Mouse (Mus musculus) bone marrow macrophage, adult 2 months (primary cell): ENCODE measurements around the gene Adgrg6. TPM values are rescaled to one million over a fixed set of nuclear protein-coding genes. Genes with fewer than 3 reads are reported as not detected.
A peak's percentile ranks its signal among the peaks of the same experiment; 100 is the strongest.

Experiments used
- H3K27ac ChIP-seq: 2 replicates; pipeline ENCODE4 v1.5.1; 2012; ENCODE audit warnings: low read depth, low read length; ENCODE audit not compliant: insufficient read depth
- H3K4me1 ChIP-seq: 2 replicates; pipeline ENCODE4 v1.6.1; 2012; ENCODE audit warnings: low read length; ENCODE audit not compliant: control insufficient read depth, insufficient read depth
- H3K4me3 ChIP-seq: 2 replicates; pipeline ENCODE4 v1.5.1; 2012; ENCODE audit warnings: mild to moderate bottlenecking, low read length, moderate library complexity; ENCODE audit not compliant: insufficient read depth
- CTCF ChIP-seq: IDR thresholded peaks from 2 replicates; pipeline ENCODE4 v1.5.1; 2012; ENCODE audit warnings: low read depth, mild to moderate bottlenecking, low read length, moderate library complexity
- POLR2A ChIP-seq: IDR thresholded peaks from 2 replicates; pipeline ENCODE4 v1.6.1; 2012; ENCODE audit warnings: mild to moderate bottlenecking, low read depth, low read length, borderline replicate concordance
- polyA plus RNA-seq: library from polyadenylated mRNA; stranded (reverse); fragments of >200 nt; gene quantifications from 2 replicates; pipeline ENCODE4 v1.2.4, GENCODE M21; 2012; ENCODE audit not compliant: missing spikeins, insufficient read depth, insufficient read length

The Adgrg6 gene
- 4.4 and 4.6 TPM in 2 replicates for polyA plus RNA-seq

- H3K27ac ChIP-seq = no peak within 1 kb of the TSS
- no peak for TF ChIP-seq POLR2A
- TF ChIP-seq CTCF = no peak
- peaks cover 2% of the 10 kb centered on the region; the same call in 1 of the 2 replicates for H3K4me1 ChIP-seq
- H3K4me3 ChIP-seq = peak within 1 kb of the TSS; percentile 63
Observed at GRCm38 (mm10) chr10:14544941-14545717, at the start of gene Adgrg6. TSS of gene Adgrg6 (minus strand) at chr10:14545659.

GRCm38 (mm10) chr10:14592215-14592614 is 46.8 kb upstream of the Adgrg6 start:
- H3K27ac ChIP-seq = no peak overlapping the region
- no peak for TF ChIP-seq POLR2A
- no peak for TF ChIP-seq CTCF
- no peaks in the 10 kb centered on the region for H3K4me1 ChIP-seq
- H3K4me3 ChIP-seq = no peak overlapping the region

- Histone ChIP-seq H3K4me3 (no peak overlapping the region), H3K4me1 (no peaks in the 10 kb centered on the region), H3K27ac (no peak overlapping the region)
- TF ChIP-seq POLR2A = no peak
- TF ChIP-seq CTCF = no peak
Observed at GRCm38 (mm10) chr10:14590816-14591215, 45.4 kb upstream of the Adgrg6 start.

GRCm38 (mm10) chr10:14589667-14590066 is 44.2 kb upstream of the Adgrg6 start:
- no peaks in the 10 kb centered on the region for H3K4me1 ChIP-seq
- no peak for TF ChIP-seq CTCF
- TF ChIP-seq POLR2A = no peak
- H3K27ac ChIP-seq = no peak overlapping the region
- H3K4me3 ChIP-seq = no peak overlapping the region

- no peak overlapping the region for H3K27ac ChIP-seq
- H3K4me3 ChIP-seq = no peak overlapping the region
- no peaks in the 10 kb centered on the region for H3K4me1 ChIP-seq
- no peak for TF ChIP-seq CTCF
- TF ChIP-seq POLR2A = no peak
Observed at GRCm38 (mm10) chr10:14583496-14583895, 38.0 kb upstream of the Adgrg6 start.

GRCm38 (mm10) chr10:14574255-14574654 is 28.8 kb upstream of the Adgrg6 start:
- Histone ChIP-seq H3K27ac (no peak overlapping the region), H3K4me3 (no peak overlapping the region), H3K4me1 (no peaks in the 10 kb centered on the region)
- no peak for TF ChIP-seq CTCF
- no peak for TF ChIP-seq POLR2A

- no peaks in the 10 kb centered on the region for H3K4me1 ChIP-seq
- no peak overlapping the region for H3K4me3 ChIP-seq
- TF ChIP-seq POLR2A = no peak
- TF ChIP-seq CTCF = no peak
- no peak overlapping the region for H3K27ac ChIP-seq
Observed at GRCm38 (mm10) chr10:14571143-14571542, 25.7 kb upstream of the Adgrg6 start.

- H3K4me1 ChIP-seq = no peaks in the 10 kb centered on the region
- H3K27ac ChIP-seq = no peak overlapping the region
- no peak overlapping the region for H3K4me3 ChIP-seq
- TF ChIP-seq CTCF (no peak), POLR2A (no peak)
Observed at GRCm38 (mm10) chr10:14570616-14571015, 25.2 kb upstream of the Adgrg6 start.

- TF ChIP-seq POLR2A (no peak), CTCF (no peak)
- Histone ChIP-seq H3K4me1 (peaks cover 2% of the 10 kb centered on the region; the same call in 1 of the 2 replicates), H3K4me3 (peak overlapping the region; percentile 28), H3K27ac (no peak overlapping the region)
Observed at GRCm38 (mm10) chr10:14546111-14546551, 672 bp upstream of the Adgrg6 start.

- TF ChIP-seq POLR2A (no peak), CTCF (no peak)
- peak overlapping the region; percentile 63 for H3K4me3 ChIP-seq
- peaks cover 2% of the 10 kb centered on the region; the same call in 1 of the 2 replicates for H3K4me1 ChIP-seq
- H3K27ac ChIP-seq = no peak overlapping the region
Observed at GRCm38 (mm10) chr10:14544608-14544940, 885 bp downstream of the Adgrg6 start.
